Mouse (Mus musculus) heart, postnatal 0 days (tissue): ENCODE measurements around the gene Plxna4.

Experiments used
- CTCF ChIP-seq: IDR thresholded peaks from 2 replicates; pipeline ENCODE4 v1.5.1; 2016; ENCODE audit warnings: antibody characterized with exemption, control low read depth, low read depth
- EP300 ChIP-seq: IDR thresholded peaks from 2 replicates; pipeline ENCODE4 v1.6.1; 2016; ENCODE audit warnings: antibody characterized with exemption, low read depth

GRCm38 (mm10) chr6:32610712-32611111 is 22.7 kb upstream of the Plxna4 start:
- TF ChIP-seq EP300 = no peak
- no peak for TF ChIP-seq CTCF
